Mouse (Mus musculus): ENCODE results near the gene Tcp10a.
"Not testable (repeated sequence)": the region's sequence is repeated elsewhere in the genome, so short reads cannot be mapped to it uniquely, and the experiment has no call there.

- TF ChIP-seq CTCF (IDR thresholded peaks at IDR 0.05; ENCODE audit: extremely low read depth, insufficient read length, insufficient replicate concordance, low read depth, low read length); POLR2A (IDR thresholded peaks at IDR 0.05; ENCODE audit: low read depth, low read length): not testable (repeated sequence)
Observed at GRCm38 (mm10) chr17:7359806-7360205, 35.4 kb downstream of the Tcp10a start.

Data from small intestine, adult 2 months (tissue).